Comparison of ENCODE assay signal across 12 mouse cellular contexts in the genomic region with DNA sequence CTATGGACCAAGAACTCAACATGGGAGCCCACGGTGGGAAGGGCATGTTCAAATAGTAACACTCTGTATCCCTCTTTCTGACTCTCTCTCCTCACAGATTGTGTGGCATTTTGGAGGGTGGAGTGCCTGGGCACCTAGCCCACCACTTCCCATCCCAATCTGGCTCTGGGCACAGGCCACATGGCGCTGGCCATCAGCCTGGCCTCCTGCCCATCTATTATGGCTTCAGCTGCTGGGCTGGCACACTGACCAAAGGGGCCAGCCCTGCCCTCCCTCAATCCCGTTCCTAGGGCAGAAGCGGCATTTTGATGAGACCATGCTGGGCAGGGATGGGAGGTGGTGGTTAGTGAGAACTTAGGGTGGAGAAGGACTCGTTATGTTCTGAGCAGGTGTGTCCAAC. TPM values are rescaled to one million over a fixed set of nuclear protein-coding genes. Genes with fewer than 3 reads are reported as not detected.
DNase-seq lines count a peak whose midpoint lies in the region; ATAC-seq and TF ChIP-seq lines count a peak whose summit lies in the region.
"Had no signal": no experiment of that assay in that cellular context is flagged by ENCODE, and none has a peak within 500 bp of the region (broad histone marks: within the 10 kb centered on the region; RNA-seq: fewer than 3 reads in every experiment).

No protein-coding gene starts in this region.

- TF ChIP-seq CTCF in C2C12 (IDR thresholded peaks at IDR 0.05; ENCODE audit: control insufficient read depth, insufficient read depth, insufficient read length), result no peak
- no peak for TF ChIP-seq CTCF in forebrain, postnatal 0 days (IDR thresholded peaks at IDR 0.05; ENCODE audit: low read depth)

- no peaks in the 10 kb centered on the region for H3K36me3 ChIP-seq in C2C12 (ENCODE audit: control insufficient read depth, insufficient read depth)
- no peaks in the 10 kb centered on the region for H3K36me3 ChIP-seq in forebrain, postnatal 0 days (ENCODE audit: insufficient read depth)
- no peaks in the 10 kb centered on the region for H3K36me3 ChIP-seq in liver, embryonic 12.5 days
- H3K36me3 ChIP-seq: kidney, embryonic 15.5 days; limb, embryonic 12.5 days had no signal

- peak overlapping the region; percentile 88 for H3K27ac ChIP-seq in forebrain, postnatal 0 days (ENCODE audit: low read depth, low read length)
- H3K27ac ChIP-seq in liver, embryonic 12.5 days, result no peak overlapping the region
- H3K27ac ChIP-seq: kidney, embryonic 15.5 days; limb, embryonic 12.5 days had no signal

- H3K9me3 ChIP-seq in forebrain, postnatal 0 days (ENCODE audit: low read length), result no peaks in the 10 kb centered on the region
- no peaks in the 10 kb centered on the region for H3K9me3 ChIP-seq in liver, embryonic 12.5 days (replicated peaks)
- H3K9me3 ChIP-seq: kidney, embryonic 15.5 days; limb, embryonic 12.5 days had no signal

- no peaks in the 10 kb centered on the region for H3K79me2 ChIP-seq in C2C12 (ENCODE audit: control insufficient read depth, insufficient read depth)

- WGBS in forebrain, postnatal 0 days, result 43% methylated on average over 5 of the region's 5 CpGs
- 64% methylated on average over 5 of the region's 5 CpGs for WGBS in liver, embryonic 12.5 days (ENCODE audit: insufficient replicate concordance)

- no peaks in the 10 kb centered on the region for H3K27me3 ChIP-seq in C2C12 (ENCODE audit: control insufficient read depth, insufficient read depth, insufficient read length)
- no peaks in the 10 kb centered on the region for H3K27me3 ChIP-seq in forebrain, postnatal 0 days (ENCODE audit: insufficient read depth, low read length)
- peaks cover 61% of the 10 kb centered on the region for H3K27me3 ChIP-seq in liver, embryonic 12.5 days (replicated peaks)

- H3K4me2 ChIP-seq in forebrain, postnatal 0 days (ENCODE audit: low read depth), result no peak overlapping the region
- no peak overlapping the region for H3K4me2 ChIP-seq in liver, embryonic 12.5 days
- H3K4me2 ChIP-seq: kidney, embryonic 15.5 days; limb, embryonic 12.5 days had no signal

- peak; percentile 80 for ATAC-seq in cerebellum, adult (ENCODE audit: insufficient number of reproducible peaks, low FRiP score, low TSS enrichment)
- peak; percentile 26 for ATAC-seq in forebrain, postnatal 0 days
- no peak for ATAC-seq in liver, embryonic 12.5 days

- peak; percentile 28 to 31 for DNase-seq in heart, postnatal 14 days
- DNase-seq in heart, adult 11 months, result no peak
- peak; percentile 77 for DNase-seq in forebrain, postnatal 0 days
- DNase-seq in B cell, adult 2 months, result no peak
- no peak for DNase-seq in lung, adult 18-20 months
- DNase-seq: lung, postnatal 10 days; right cerebral cortex, postnatal 14 days had no signal

- H3K9ac ChIP-seq in forebrain, postnatal 0 days, result no peak overlapping the region
- no peak overlapping the region for H3K9ac ChIP-seq in liver, embryonic 12.5 days
- H3K9ac ChIP-seq: kidney, embryonic 15.5 days; limb, embryonic 12.5 days had no signal

- no peak overlapping the region for H3ac ChIP-seq in C2C12 (ENCODE audit: control insufficient read depth, insufficient read length, low read depth)

- no peaks in the 10 kb centered on the region for H3K79me3 ChIP-seq in C2C12 (ENCODE audit: low read depth)

- intact Hi-C loops in heart, postnatal 14 days (cut with DNase I), result no loop called here

- peaks cover 42% of the 10 kb centered on the region for H3K4me1 ChIP-seq in forebrain, postnatal 0 days (ENCODE audit: insufficient read depth)
- H3K4me1 ChIP-seq in liver, embryonic 12.5 days, result peaks cover 7% of the 10 kb centered on the region; the same call in 1 of the 2 replicates

- no peak overlapping the region for H3K4me3 ChIP-seq in C2C12 (ENCODE audit: insufficient read depth, poor library complexity, severe bottlenecking)
- no peak overlapping the region for H3K4me3 ChIP-seq in forebrain, postnatal 0 days (ENCODE audit: low read depth, low read length)
- H3K4me3 ChIP-seq in liver, embryonic 12.5 days, result no peak overlapping the region
- H3K4me3 ChIP-seq: kidney, embryonic 15.5 days; limb, embryonic 12.5 days had no signal

TF ChIP-seq in C2C12, 6 proteins besides CTCF, POLR2A, EP300 and RAD21:
- TF ChIP-seq CEBPB (IDR thresholded peaks at IDR 0.05; ENCODE audit: low read depth) (no peak), MAX (IDR thresholded peaks at IDR 0.05) (no peak), MYOD1 (IDR thresholded peaks at IDR 0.05; ENCODE audit: control insufficient read depth, insufficient read length, low read depth) (peak; percentile 57), MYOG (IDR thresholded peaks at IDR 0.05; ENCODE audit: control insufficient read depth, extremely low read depth, insufficient read length) (no peak), USF1 (IDR thresholded peaks at IDR 0.05; ENCODE audit: low read depth) (no peak)

RNA-seq across cellular contexts. Expression of a gene that starts 11.3 kb away (rescaled TPM):
- 100 to 1,000 TPM in 1 of 2 experiments, 10 to 100 TPM in 1; 89.5 to 104 TPM for total RNA-seq in heart, postnatal 14 days (2021)
- polyA plus RNA-seq in C2C12 (2012; fragmentation: generic; extraction: Trizol), result 25.7 TPM
- 42.6 and 47.1 TPM in 2 replicates for total RNA-seq in forebrain, postnatal 0 days (2014; rRNA removed)
- 33.5 and 36.9 TPM in 2 replicates for polyA plus RNA-seq in forebrain, postnatal 0 days (2015; fragmentation: Nextera tagmentation; extraction: Ambion mirVana)
- 8.7 and 10.3 TPM in 2 replicates for polyA plus RNA-seq in liver, embryonic 12.5 days (2016; fragmentation: Nextera tagmentation; extraction: Ambion mirVana)

Comparison
In these comparisons a context has a peak if more than half of its experiments do, and no peak if none do; other contexts are left out.
1. DNase-seq: peak in heart, postnatal 14 days (2 of 2) and forebrain, postnatal 0 days (single experiment); none in heart, adult 11 months (single experiment), B cell, adult 2 months (0 of 2) and lung, adult 18-20 months (0 of 2).